Mouse (Mus musculus) thymus, adult 2 months (tissue): ENCODE measurements around the gene Vti1a.

Experiments
- CTCF ChIP-seq: fragments of 200-500 bp; IDR thresholded peaks from 2 replicates; pipeline ENCODE4 v1.5.1; 2012; ENCODE audit warnings: mild to moderate bottlenecking, control low read depth, low read length, moderate library complexity, borderline replicate concordance; ENCODE audit not compliant: control insufficient read depth, poor library complexity, insufficient read depth; ENCODE audit errors: extremely low read depth
- POLR2A ChIP-seq: fragments of 200-500 bp; IDR thresholded peaks from 2 replicates; pipeline ENCODE4 v1.6.1; 2012; ENCODE audit warnings: mild to moderate bottlenecking, low read length, control low read depth, moderate library complexity; ENCODE audit not compliant: control insufficient read depth, poor library complexity, insufficient read depth; ENCODE audit errors: extremely low read depth

- no peak for TF ChIP-seq CTCF
- TF ChIP-seq POLR2A, result no peak
Observed at GRCm38 (mm10) chr19:55295075-55295474, 21.0 kb upstream of the Vti1a start.
